Mouse (Mus musculus): ENCODE measurements around the gene Sept8.

DNA sequence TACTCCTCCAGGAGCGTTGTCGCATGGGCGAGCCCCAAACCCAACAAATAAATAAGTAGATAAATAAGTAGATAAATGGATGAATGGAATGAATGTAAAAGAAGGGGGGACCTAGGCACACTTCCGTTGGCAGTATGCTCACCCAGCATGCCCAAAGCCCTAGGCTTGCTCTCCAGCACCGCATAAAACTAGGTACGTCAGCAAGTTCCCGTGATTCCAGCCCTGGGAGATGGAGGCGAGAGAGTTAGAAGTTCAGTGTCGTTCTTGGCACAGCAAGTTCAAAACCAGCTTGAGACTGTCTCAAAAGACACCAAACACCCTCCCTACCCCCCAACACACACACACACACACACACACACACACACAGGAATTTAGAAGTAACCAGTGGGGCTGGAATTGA lies 10.9 kb downstream of the Sept8 start:
- no peak for TF ChIP-seq POLR2A (IDR thresholded peaks at IDR 0.05; ENCODE audit: low read depth, low read length)
- no peak for TF ChIP-seq CTCF (conservative IDR thresholded peaks at IDR 0.05; ENCODE audit: insufficient read depth, insufficient read length, low read depth, low read length)

All from kidney, adult 2 months (tissue).